Mouse (Mus musculus) limb, embryonic 13.5 days (tissue): ENCODE measurements around the gene Cdc42ep5. TPM values are rescaled to one million over a fixed set of nuclear protein-coding genes. Genes with fewer than 3 reads are reported as not detected.

Experiments
- ATAC-seq: fragments of 200-750 bp; cut with Nextera tagmentation; 2 replicates; pipeline ENCODE4 v1.8.0; 2017; ENCODE audit warnings: low read depth, moderate number of reproducible peaks, moderate TSS enrichment; ENCODE audit not compliant: low FRiP score
- H3K27ac ChIP-seq: fragments of 300-500 bp; sonication (generic); 2 replicates; pipeline ENCODE4 v1.5.1; 2015; ENCODE audit warnings: inconsistent platforms, mild to moderate bottlenecking, moderate library complexity
- H3K27me3 ChIP-seq: fragments of 300-500 bp; sonication (generic); 2 replicates; pipeline ENCODE4 v1.6.1; 2015; ENCODE audit warnings: mild to moderate bottlenecking, inconsistent platforms
- H3K36me3 ChIP-seq: fragments of 300-500 bp; sonication (generic); 2 replicates; pipeline ENCODE4 v1.6.1; 2015; ENCODE audit warnings: inconsistent platforms, mild to moderate bottlenecking, moderate library complexity
- H3K4me1 ChIP-seq: fragments of 300-500 bp; sonication (generic); 2 replicates; pipeline ENCODE4 v1.6.1; 2015; ENCODE audit warnings: inconsistent platforms
- H3K4me2 ChIP-seq: fragments of 300-500 bp; sonication (generic); replicated peaks from 2 replicates; pipeline ENCODE4 v1.6.1; 2015; ENCODE audit warnings: inconsistent platforms, mild to moderate bottlenecking, moderate library complexity
- H3K4me3 ChIP-seq: fragments of 300-500 bp; sonication (generic); 2 replicates; pipeline ENCODE4 v1.5.1; 2015; ENCODE audit warnings: moderate library complexity, mild to moderate bottlenecking, inconsistent platforms
- H3K9ac ChIP-seq: fragments of 300-500 bp; sonication (generic); 2 replicates; pipeline ENCODE4 v1.6.1; 2015; ENCODE audit warnings: mild to moderate bottlenecking, inconsistent platforms
- H3K9me3 ChIP-seq: fragments of 300-500 bp; sonication (generic); 2 replicates; pipeline ENCODE4 v1.6.1; 2016; ENCODE audit warnings: inconsistent platforms
- WGBS: fragments of 180-500 bp; shearing (Covaris S2); methylation state at CpG from one replicate; pipeline ENCODE4 v1.1.7; 2015; 5-methylcytosine and 5-hydroxymethylcytosine counted together
- polyA plus RNA-seq: library from polyadenylated mRNA; unstranded; fragments of >200 nt; fragmentation: Nextera tagmentation; extraction: Ambion mirVana; gene quantifications from 2 replicates; pipeline ENCODE4 v1.2.1, GENCODE M21; 2015

The Cdc42ep5 gene
- polyA plus RNA-seq, 1 experiment from 2014 or later: 74.3 TPM

GRCm38 (mm10) chr7:4122076-4122768, 42.4 kb downstream of the Cdc42ep5 start:
- H3K9me3 ChIP-seq: no peaks in the 10 kb centered on the region
- H3K9ac ChIP-seq: 0 out of 2 replicates have a peak overlapping the region, but pooled peaks have one; percentile 1
- H3K4me2 ChIP-seq: no peak overlapping the region
- peaks cover 18% of the 10 kb centered on the region for H3K4me1 ChIP-seq
- peaks cover 48% of the 10 kb centered on the region for H3K27me3 ChIP-seq
- H3K36me3 ChIP-seq: no peaks in the 10 kb centered on the region
- H3K4me3 ChIP-seq: no peak overlapping the region
- no peak overlapping the region for H3K27ac ChIP-seq
- ATAC-seq: no peak
- WGBS: 51% methylated on average over 11 of the region's 11 CpGs

GRCm38 (mm10) chr7:4119976-4120921, 44.4 kb downstream of the Cdc42ep5 start:
- no peak overlapping the region for H3K9ac ChIP-seq
- peak overlapping the region; percentile 44; the same call in 1 of the 2 replicates for H3K4me3 ChIP-seq
- H3K4me2 ChIP-seq: peak overlapping the region; percentile 71
- no peak for ATAC-seq
- H3K27ac ChIP-seq: no peak overlapping the region
- H3K9me3 ChIP-seq: no peaks in the 10 kb centered on the region
- peaks cover 18% of the 10 kb centered on the region for H3K4me1 ChIP-seq
- WGBS: 12% methylated on average over 16 of the region's 19 CpGs
- H3K36me3 ChIP-seq: no peaks in the 10 kb centered on the region
- peaks cover 48% of the 10 kb centered on the region for H3K27me3 ChIP-seq

- Histone ChIP-seq H3K27me3 (peaks cover 48% of the 10 kb centered on the region), H3K9ac (peak within 1 kb of the TSS; percentile 54), H3K4me3 (peak within 1 kb of the TSS; percentile 44), H3K4me2 (peak within 1 kb of the TSS; percentile 71), H3K9me3 (no peaks in the 10 kb centered on the region), H3K27ac (no peak within 1 kb of the TSS), H3K4me1 (peaks cover 13% of the 10 kb centered on the region), H3K36me3 (no peaks in the 10 kb centered on the region)
- ATAC-seq: no peak
- under 1% methylated on average over 21 of the region's 37 CpGs for WGBS
Observed at GRCm38 (mm10) chr7:4119344-4119902, 45.2 kb downstream of the Cdc42ep5 start, which contains the start of gene Ttyh1. Gene Ttyh1 (plus strand): TSS chr7:4119408.

GRCm38 (mm10) chr7:4117050-4117814, 47.4 kb downstream of the Cdc42ep5 start:
- ATAC-seq: no peak
- H3K4me2 ChIP-seq: no peak overlapping the region
- H3K4me1 ChIP-seq: peaks cover 6% of the 10 kb centered on the region
- no peaks in the 10 kb centered on the region for H3K36me3 ChIP-seq
- H3K27me3 ChIP-seq: peaks cover 43% of the 10 kb centered on the region
- 58% methylated on average over 8 of the region's 8 CpGs for WGBS
- no peak overlapping the region for H3K9ac ChIP-seq
- no peak overlapping the region for H3K27ac ChIP-seq
- H3K9me3 ChIP-seq: no peaks in the 10 kb centered on the region
- no peak overlapping the region for H3K4me3 ChIP-seq

- no peak overlapping the region for H3K9ac ChIP-seq
- H3K4me1 ChIP-seq: no peaks in the 10 kb centered on the region
- ATAC-seq: no peak
- H3K4me3 ChIP-seq: no peak overlapping the region
- H3K36me3 ChIP-seq: no peaks in the 10 kb centered on the region
- no peak overlapping the region for H3K27ac ChIP-seq
- H3K4me2 ChIP-seq: no peak overlapping the region
- 63% methylated on average over 3 of the region's 3 CpGs for WGBS
- no peaks in the 10 kb centered on the region for H3K9me3 ChIP-seq
- H3K27me3 ChIP-seq: no peaks in the 10 kb centered on the region
Observed at GRCm38 (mm10) chr7:4111766-4112165, 52.9 kb downstream of the Cdc42ep5 start.

- no peak for ATAC-seq
Observed at GRCm38 (mm10) chr7:4103411-4103810, 61.2 kb downstream of the Cdc42ep5 start.

More at GRCm38 (mm10) chr7:4103411-4103810, 61.2 kb downstream of the Cdc42ep5 start:
- 19% methylated on average over 4 of the region's 4 CpGs for WGBS
- H3K27me3 ChIP-seq: no peaks in the 10 kb centered on the region
- no peak overlapping the region for H3K4me3 ChIP-seq
- no peaks in the 10 kb centered on the region for H3K9me3 ChIP-seq
- no peak overlapping the region for H3K4me2 ChIP-seq
- H3K27ac ChIP-seq: no peak overlapping the region
- no peaks in the 10 kb centered on the region for H3K36me3 ChIP-seq
- no peak overlapping the region for H3K9ac ChIP-seq
- H3K4me1 ChIP-seq: no peaks in the 10 kb centered on the region

Other genes with a start within 250 kb of the Cdc42ep5 start
- gene Lilra6, start 249.4 kb downstream of the Cdc42ep5 start, polyA plus RNA-seq: 0.06 TPM in 1 of 2 replicates, not detected in the other
- 0.52 and 1.3 TPM in 2 replicates for gene Lair1, start 101.7 kb downstream of the Cdc42ep5 start, polyA plus RNA-seq
- 2.0 and 2.3 TPM in 2 replicates for gene Ttyh1, start 45.5 kb downstream of the Cdc42ep5 start, polyA plus RNA-seq
- 59.1 and 64.4 TPM in 2 replicates for gene Leng8, start 27.8 kb downstream of the Cdc42ep5 start, polyA plus RNA-seq
- gene Leng9, start 14.5 kb downstream of the Cdc42ep5 start, polyA plus RNA-seq: 4.6 and 4.9 TPM in 2 replicates
- 0.06 and 0.09 TPM in 2 replicates for gene Lilra5, start 72.9 kb upstream of the Cdc42ep5 start, polyA plus RNA-seq
- gene Ncr1, start 172.9 kb upstream of the Cdc42ep5 start, polyA plus RNA-seq: not detected in 2 replicates
- gene Gp6, start 232.9 kb upstream of the Cdc42ep5 start, polyA plus RNA-seq: 0.09 and 0.33 TPM in 2 replicates